Mouse (Mus musculus): ENCODE results near the gene Zfp553.

The Zfp553 gene

DNA sequence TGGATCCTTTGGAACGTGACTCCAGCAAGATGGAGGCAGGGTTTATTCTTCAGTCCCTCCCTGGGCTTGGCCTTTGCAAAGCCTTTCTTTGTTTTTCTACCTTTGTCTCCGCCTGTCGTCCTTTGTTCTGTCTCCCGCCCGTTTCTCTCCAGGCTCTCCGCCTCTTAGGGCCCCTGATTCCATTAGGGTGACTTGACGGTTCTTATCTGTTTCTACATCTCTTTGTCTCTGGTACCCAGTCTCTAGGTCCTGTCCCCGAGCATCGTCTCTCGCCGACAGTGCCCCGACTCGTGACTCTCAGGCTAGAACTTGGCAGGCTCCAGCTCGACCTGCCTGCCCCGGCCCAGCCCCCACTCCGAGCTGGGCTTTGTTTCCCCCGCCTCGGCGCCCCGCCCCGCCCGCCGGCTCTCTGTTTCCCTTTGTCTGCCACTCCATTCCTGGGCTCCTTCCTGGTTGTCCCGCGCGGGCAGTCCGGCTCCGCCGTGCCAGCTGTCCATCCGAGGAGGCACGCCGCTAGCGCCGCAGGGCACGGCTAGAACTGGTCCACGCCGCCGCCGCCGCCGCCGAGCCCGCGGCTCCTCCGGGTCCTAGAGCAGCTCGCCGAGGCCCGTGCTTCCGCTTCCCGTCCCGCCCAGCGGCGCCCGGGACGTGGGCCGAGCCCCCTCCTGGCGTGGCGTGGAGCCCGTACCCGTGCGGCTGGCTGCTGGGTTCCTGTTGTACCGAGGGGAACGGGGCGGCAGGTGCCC, at the start of gene Zfp553, which contains the start of gene Sept1:
TSS of gene Zfp553 (plus strand) at position 440 of the 746 bp plus-strand sequence.
TSS of gene Sept1 (minus strand) at position 509 of the 746 bp plus-strand sequence.
- peak; percentile 22; the same call in 1 of the 2 replicates for TF ChIP-seq GATA4 (IDR thresholded peaks at IDR 0.05; ENCODE audit: insufficient replicate concordance, low read length)

DNA sequence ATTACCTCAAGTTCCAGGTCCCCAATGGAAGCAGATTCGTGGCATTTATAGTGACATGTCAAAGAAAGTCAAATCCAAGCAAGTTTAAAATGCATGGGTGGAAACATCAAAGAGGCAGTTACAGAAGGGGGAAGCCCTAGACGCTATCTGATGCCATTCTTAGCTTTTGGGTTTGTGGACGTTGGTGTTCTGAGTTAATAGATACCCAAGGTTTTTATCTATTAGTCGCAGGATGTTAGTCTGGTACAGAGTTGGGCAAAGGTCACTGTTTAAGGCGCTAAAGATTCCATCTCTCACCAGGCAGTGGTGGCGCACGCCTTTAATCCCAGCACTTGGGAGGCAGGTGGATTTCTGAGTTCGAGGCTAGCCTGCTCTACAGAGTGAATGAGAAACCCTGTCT, 49.5 kb upstream of the Zfp553 start:
- TF ChIP-seq GATA4 (IDR thresholded peaks at IDR 0.05; ENCODE audit: insufficient replicate concordance, low read length), result no peak

DNA sequence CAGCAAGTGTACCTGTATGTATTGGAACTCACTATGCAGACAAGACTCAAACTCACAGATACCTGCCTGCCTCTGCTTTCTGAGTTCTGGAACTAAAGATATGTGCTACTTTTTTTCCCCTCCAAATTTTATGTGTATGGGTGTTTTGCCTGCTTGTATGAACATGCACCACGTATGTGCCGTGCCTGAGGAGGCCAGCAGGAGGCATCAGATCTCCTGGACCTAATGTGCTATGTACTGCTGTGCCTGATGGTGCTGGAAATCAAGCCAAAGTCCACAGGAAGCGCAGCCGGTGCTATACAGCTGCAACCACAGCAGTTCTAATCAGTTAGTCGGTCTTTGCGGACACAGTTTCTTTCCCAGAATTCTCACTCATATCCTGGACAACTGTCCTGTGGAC, 49.0 kb upstream of the Zfp553 start:
- no peak for TF ChIP-seq GATA4 (IDR thresholded peaks at IDR 0.05; ENCODE audit: insufficient replicate concordance, low read length)

- TF ChIP-seq GATA4 (IDR thresholded peaks at IDR 0.05; ENCODE audit: insufficient replicate concordance, low read length), result no peak
Measured at GRCm38 (mm10) chr7:127184720-127185119, 48.1 kb upstream of the Zfp553 start.

DNA sequence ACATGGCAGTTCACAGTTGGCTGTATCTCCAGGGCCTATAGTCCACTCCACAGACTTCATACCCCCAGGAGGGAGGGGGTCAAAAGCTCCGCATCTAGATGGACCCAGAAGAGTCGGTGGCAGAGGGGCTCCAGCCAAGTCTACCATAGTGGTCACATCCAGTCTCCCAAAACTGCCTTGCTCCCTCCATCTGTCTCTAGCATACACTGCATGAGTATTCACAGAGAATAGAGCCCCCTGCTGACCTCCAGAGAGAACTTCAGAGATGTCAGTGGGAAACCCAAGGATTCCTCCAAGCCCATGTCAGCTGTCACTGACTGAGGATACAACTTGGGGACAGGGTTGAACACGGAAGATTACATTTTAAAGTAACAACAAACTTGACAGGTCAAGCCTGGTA, 47.3 kb upstream of the Zfp553 start:
- TF ChIP-seq GATA4 (IDR thresholded peaks at IDR 0.05; ENCODE audit: insufficient replicate concordance, low read length), result no peak

DNA sequence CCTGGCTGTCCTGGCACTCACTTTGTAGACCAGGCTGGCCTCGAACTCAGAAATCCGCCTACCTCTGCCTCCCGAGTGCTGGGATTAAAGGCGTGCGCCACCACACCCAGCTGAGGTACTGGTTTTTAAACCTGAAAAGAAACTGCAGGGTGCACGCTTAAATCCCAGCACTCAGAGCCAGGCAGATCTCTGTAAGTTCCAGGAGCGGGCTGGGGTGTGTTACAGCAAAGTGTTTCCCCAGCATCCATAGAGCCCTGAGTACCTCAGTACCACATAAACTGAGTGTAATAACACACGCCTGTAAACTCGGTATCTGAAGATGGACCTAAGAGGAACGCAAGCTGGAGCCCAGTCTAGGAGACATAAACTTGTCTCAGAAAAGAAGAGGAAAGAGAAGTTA, 45.5 kb upstream of the Zfp553 start:
- no peak for TF ChIP-seq GATA4 (IDR thresholded peaks at IDR 0.05; ENCODE audit: insufficient replicate concordance, low read length)

DNA sequence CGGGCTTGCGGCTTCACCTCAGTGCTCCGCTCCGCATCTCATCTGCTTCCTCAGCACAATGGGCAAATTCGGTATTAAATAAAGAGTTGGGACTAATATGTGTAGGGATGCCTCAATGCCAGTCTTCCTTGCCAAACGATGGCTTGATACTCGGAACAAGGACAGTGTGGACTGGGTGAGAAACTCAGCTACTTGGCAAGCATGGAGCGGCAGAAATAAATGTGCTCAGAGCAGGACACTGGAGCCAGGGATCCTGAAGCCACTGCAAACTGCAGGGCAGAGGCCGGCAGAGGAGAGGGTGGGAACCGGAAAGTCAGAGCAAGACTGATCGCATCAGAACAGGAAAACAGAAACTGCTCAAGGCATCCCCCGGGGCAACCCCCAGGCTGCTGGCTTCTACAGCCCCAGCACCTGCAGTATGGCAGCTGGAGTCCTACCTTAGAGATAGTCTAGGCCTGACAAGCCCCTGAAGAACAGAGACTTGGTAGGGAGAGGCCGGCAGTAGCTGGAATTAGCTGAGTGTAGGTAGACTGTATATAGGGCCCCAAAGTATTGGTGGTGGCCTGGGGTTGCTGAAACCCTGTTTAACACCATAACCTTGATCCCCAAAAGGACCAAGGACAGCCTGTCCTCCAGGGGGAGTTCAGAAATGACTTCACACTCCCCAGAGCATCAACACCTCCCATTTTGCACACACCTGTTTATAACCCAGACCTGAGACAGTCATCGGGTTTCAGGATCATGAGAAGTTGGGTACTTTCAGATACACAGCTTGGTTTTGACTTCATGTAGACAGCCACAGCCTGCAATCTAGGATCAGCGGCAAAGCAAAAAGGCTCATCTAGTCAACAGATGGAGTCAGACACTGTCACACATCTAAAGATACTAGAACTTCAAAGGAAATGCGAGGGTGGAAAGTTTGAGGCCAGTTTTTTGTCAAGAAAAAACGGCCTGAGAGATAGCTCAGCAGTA, 44.3 kb upstream of the Zfp553 start:
- no peak for TF ChIP-seq GATA4 (IDR thresholded peaks at IDR 0.05; ENCODE audit: insufficient replicate concordance, low read length)

GRCm38 (mm10) chr7:127190672-127191071, 42.2 kb upstream of the Zfp553 start:
- TF ChIP-seq GATA4 (IDR thresholded peaks at IDR 0.05; ENCODE audit: insufficient replicate concordance, low read length), result no peak

DNA sequence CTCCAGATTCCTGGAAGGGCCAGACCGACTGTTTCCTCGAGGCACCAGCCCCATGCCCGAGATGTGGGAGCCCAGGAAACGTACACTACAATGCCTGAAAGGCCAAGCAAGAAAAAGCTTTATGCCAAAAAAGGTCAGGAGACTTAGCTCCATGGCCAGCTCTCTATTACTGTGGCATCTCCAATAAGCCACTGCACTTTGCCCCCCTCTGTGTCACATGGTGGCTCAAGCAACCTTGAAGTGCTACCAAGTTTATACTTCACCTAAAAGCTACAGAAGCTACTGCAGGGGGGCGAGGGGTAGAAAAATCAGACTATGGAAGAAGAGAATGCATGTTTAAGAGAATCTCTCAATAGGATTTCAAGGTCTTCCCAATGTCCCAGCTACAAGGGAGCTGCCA, 39.9 kb upstream of the Zfp553 start:
- TF ChIP-seq GATA4 (IDR thresholded peaks at IDR 0.05; ENCODE audit: insufficient replicate concordance, low read length), result no peak

- no peak for TF ChIP-seq GATA4 (IDR thresholded peaks at IDR 0.05; ENCODE audit: insufficient replicate concordance, low read length)
Measured at GRCm38 (mm10) chr7:127194011-127194632, 38.7 kb upstream of the Zfp553 start.

DNA sequence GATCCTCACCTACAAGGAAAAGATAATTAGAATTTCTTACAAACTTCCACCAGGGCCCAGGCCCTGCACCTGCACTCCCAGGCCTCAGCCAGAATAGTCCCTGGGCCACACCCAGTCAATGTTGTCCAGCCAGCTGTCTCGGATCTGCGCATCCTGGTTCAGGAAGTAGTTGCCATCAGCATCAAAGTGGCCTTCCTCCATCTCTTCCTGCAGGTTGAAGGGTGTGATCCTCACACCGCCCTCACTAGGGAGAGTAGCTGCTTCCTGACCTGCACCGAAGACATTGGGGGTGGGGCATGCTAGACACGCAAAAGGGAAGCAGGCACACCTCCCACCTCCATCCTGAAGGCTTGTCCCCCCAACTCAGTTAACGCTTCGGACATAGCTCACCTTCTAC, 38.2 kb upstream of the Zfp553 start:
- TF ChIP-seq GATA4 (IDR thresholded peaks at IDR 0.05; ENCODE audit: insufficient replicate concordance, low read length), result no peak

- no peak for TF ChIP-seq GATA4 (IDR thresholded peaks at IDR 0.05; ENCODE audit: insufficient replicate concordance, low read length)
Measured at GRCm38 (mm10) chr7:127195544-127196295, 37.1 kb upstream of the Zfp553 start, which contains the start of gene Cd2bp2. Gene Cd2bp2, minus strand, starts transcription at chr7:127196050.

GRCm38 (mm10) chr7:127196484-127196883, 36.4 kb upstream of the Zfp553 start:
- no peak for TF ChIP-seq GATA4 (IDR thresholded peaks at IDR 0.05; ENCODE audit: insufficient replicate concordance, low read length)

GRCm38 (mm10) chr7:127206606-127207005, 26.3 kb upstream of the Zfp553 start:
- TF ChIP-seq GATA4 (IDR thresholded peaks at IDR 0.05; ENCODE audit: insufficient replicate concordance, low read length), result no peak

Measured in liver, adult (tissue).